Comparison of ENCODE assay signal across 17 mouse cellular contexts in the genomic region with DNA sequence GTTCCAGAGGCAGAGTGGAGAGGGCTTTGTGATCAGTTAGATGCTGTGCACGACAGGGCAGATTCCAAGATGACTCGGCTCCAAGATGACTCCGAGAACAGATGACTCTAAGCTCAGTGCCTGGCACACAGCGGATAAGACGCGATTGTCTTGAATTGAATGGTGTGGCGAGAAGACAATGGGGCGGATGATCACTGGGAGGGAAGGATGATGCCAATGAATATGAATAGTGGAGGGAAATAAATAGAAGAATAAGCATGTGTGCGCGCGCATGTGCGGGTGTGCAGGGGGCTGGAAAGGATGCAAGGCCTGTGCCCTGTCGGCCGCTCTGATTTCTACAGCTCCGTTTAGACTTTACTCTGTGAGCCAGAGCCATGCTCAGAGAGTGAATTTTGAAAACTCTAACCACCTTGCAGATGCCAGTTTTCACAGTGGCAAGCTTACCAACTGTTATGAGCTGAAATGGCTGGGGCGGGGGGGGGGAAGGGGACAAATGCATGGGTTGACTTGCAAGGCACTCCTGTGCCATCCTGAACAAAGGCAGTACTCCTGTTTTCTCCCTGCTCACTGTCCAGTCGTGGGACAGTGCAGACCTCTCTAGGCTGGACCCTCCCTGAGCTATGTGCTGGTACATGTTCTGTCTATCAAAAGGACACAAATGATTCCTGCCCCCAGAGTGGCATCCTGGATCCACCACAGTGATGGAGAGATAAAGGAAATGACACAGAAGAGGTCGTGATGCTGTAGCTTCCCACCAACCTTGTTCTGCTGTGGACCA.
A peak's percentile ranks its signal among the peaks of the same experiment; 100 is the strongest.
DNase-seq lines count a peak whose midpoint lies in the region; ATAC-seq and TF ChIP-seq lines count a peak whose summit lies in the region.
"Had no signal": no experiment of that assay in that cellular context is flagged by ENCODE, and none has a peak within 500 bp of the region (broad histone marks: within the 10 kb centered on the region; RNA-seq: fewer than 3 reads in every experiment).

No protein-coding gene starts in this region.

- DNase-seq in frontal cortex, postnatal 36 days (ENCODE audit: low spot score in 2 of 2), result peak; percentile 13
- no peak for DNase-seq in frontal cortex, postnatal 10 days (ENCODE audit: low spot score in 2 of 2)
- peak; percentile 4 for DNase-seq in right cerebral cortex, postnatal 25 days
- no peak for DNase-seq in right cerebral cortex, postnatal 4 days
- DNase-seq in layer of hippocampus, adult 2 months (ENCODE audit: low spot score in 2 of 2), result peak in 1 of 2 experiments; percentile 39
- DNase-seq in lung, postnatal 10 days, result no peak
- DNase-seq: heart, adult 2 months; heart, postnatal 14 days; kidney, adult 11 months; kidney, postnatal 25 days; lung, embryonic 14.5 days; thymus, postnatal 36 days had no signal

- peak; percentile 48 for TF ChIP-seq CTCF in layer of hippocampus, adult 2 months (conservative IDR thresholded peaks at IDR 0.05)

- no peak for ATAC-seq in megakaryocyte, adult 5-6 weeks (ENCODE audit: poor library complexity, severe bottlenecking)
- ATAC-seq: CD4-positive, CD25-positive, alpha-beta regulatory T cell, adult 4 months had no signal

- no peak overlapping the region for H3K4me3 ChIP-seq in layer of hippocampus, adult 2 months
- H3K4me3 ChIP-seq: heart, adult 2 months; limb, embryonic 13.5 days; midbrain, embryonic 12.5 days; neural tube, embryonic 13.5 days had no signal

- peak overlapping the region; percentile 79 for H3K27ac ChIP-seq in layer of hippocampus, adult 2 months
- H3K27ac ChIP-seq: heart, adult 2 months; limb, embryonic 13.5 days; midbrain, embryonic 12.5 days; neural tube, embryonic 13.5 days had no signal

Comparison
In these comparisons a context has a peak if more than half of its experiments do, and no peak if none do; other contexts are left out.
1. DNase-seq: peak in frontal cortex, postnatal 36 days (2 of 2) and right cerebral cortex, postnatal 25 days (single experiment); none in frontal cortex, postnatal 10 days (0 of 2), right cerebral cortex, postnatal 4 days (single experiment) and lung, postnatal 10 days (single experiment).